Mouse (Mus musculus) erythroblast, embryonic 14.5 days (primary cell): ENCODE results near the gene Dnmt1. TPM values are rescaled to one million over a fixed set of nuclear protein-coding genes. Genes with fewer than 3 reads are reported as not detected.

Experiments used
- H3K27me3 ChIP-seq: 2 replicates; pipeline ENCODE4 v1.6.1; 2012; ENCODE audit warnings: inconsistent platforms; ENCODE audit not compliant: control insufficient read depth
- H3K36me3 ChIP-seq: 2 replicates; pipeline ENCODE4 v1.6.1; 2012; ENCODE audit warnings: mild to moderate bottlenecking, inconsistent platforms; ENCODE audit not compliant: control insufficient read depth
- H3K4me1 ChIP-seq: 2 replicates; pipeline ENCODE4 v1.6.1; 2012; ENCODE audit warnings: inconsistent platforms; ENCODE audit not compliant: control insufficient read depth
- H3K4me3 ChIP-seq: replicated peaks from 2 replicates; pipeline ENCODE3; 2012; ENCODE audit warnings: moderate library complexity, mild to moderate bottlenecking, inconsistent platforms
- H3K9me3 ChIP-seq: 2 replicates; pipeline ENCODE4 v1.6.1; 2012; ENCODE audit warnings: low read length, inconsistent platforms, mixed read lengths; ENCODE audit not compliant: control insufficient read depth
- GATA1 ChIP-seq: IDR thresholded peaks from 2 replicates; pipeline ENCODE4 v1.6.1; 2012; ENCODE audit warnings: low read length, inconsistent platforms, mixed read lengths
- TAL1 ChIP-seq: IDR thresholded peaks from 3 replicates; pipeline ENCODE4 v1.6.1; 2012; ENCODE audit warnings: low read length, inconsistent platforms, mixed read lengths
- polyA plus RNA-seq: library from polyadenylated mRNA; stranded (reverse); fragments of >175 nt; gene quantifications from 2 replicates; pipeline ENCODE4 v1.2.3, GENCODE M21; 2012

Dnmt1 gene
- polyA plus RNA-seq, 1 experiment: 25.3 TPM

DNA sequence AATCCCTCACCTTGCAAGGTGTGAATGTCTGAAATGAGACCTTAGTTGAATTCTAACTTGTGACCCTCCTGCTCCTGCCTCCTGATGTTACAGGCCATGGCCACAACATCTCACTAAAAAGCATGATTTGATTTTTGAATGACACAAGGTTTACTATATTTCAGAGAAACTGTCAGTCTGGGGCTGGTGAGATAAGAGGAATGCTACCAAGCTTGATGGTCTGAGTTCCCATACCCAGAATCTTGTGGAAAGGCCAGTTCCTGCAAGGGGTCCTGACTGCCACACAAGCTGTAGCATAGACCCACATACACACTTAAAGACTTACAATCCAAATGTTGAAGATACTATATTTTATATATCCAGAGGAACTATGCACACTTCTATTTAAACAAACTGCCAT lies 9.3 kb downstream of the Dnmt1 start:
- H3K4me1 ChIP-seq: peaks cover 66% of the 10 kb centered on the region
- TF ChIP-seq GATA1 (no peak), TAL1 (no peak)
- peak overlapping the region; percentile 79 for H3K4me3 ChIP-seq

GRCm38 (mm10) chr9:20946066-20946880 lies 13.4 kb downstream of the Dnmt1 start:
- peaks cover 99% of the 10 kb centered on the region for H3K36me3 ChIP-seq
- H3K4me3 ChIP-seq: no peak overlapping the region
- TF ChIP-seq TAL1 (no peak), GATA1 (no peak)
- peaks cover 63% of the 10 kb centered on the region for H3K4me1 ChIP-seq
- H3K9me3 ChIP-seq: no peaks in the 10 kb centered on the region
- H3K27me3 ChIP-seq: no peaks in the 10 kb centered on the region

More for the DNA sequence above, 9.3 kb downstream of the Dnmt1 start:
- Histone ChIP-seq H3K36me3 (peaks cover 60% of the 10 kb centered on the region), H3K9me3 (no peaks in the 10 kb centered on the region), H3K27me3 (no peaks in the 10 kb centered on the region)

DNA sequence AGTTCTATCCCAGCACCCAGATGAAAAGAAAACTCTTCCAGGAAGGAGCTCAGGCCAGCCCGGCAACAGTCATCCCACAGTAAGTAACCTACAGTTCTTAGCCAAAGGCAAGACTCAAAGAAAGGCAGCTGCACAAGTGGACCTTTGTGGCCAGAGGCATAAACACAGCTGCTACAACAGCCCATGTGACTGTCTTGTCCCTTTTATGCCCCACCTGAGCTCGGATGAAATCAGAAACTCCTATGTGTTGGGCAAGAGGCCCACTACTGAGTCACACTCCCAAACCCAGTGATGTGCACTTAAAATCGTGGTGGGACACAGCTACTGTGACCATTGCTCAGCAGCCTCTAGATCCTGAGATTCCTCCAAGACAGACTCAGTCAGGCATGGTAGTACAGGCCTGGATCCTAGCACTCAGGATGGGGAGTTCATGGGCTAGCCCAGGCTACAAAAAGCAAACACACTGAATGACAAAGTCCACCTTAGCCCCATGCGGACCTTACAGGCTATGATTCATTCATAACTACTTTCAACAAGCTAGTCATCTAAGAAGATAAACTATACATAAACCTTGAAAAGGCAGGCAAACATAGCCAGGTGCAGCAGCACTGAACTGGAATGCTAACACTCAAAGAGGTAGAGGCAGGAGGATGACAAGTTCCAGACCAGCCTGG lies 14.9 kb downstream of the Dnmt1 start:
- Histone ChIP-seq H3K4me1 (peaks cover 49% of the 10 kb centered on the region), H3K9me3 (no peaks in the 10 kb centered on the region), H3K36me3 (peaks cover 100% of the 10 kb centered on the region), H3K27me3 (no peaks in the 10 kb centered on the region), H3K4me3 (no peak overlapping the region)
- no peak for TF ChIP-seq TAL1
- no peak for TF ChIP-seq GATA1

GRCm38 (mm10) chr9:20943911-20944310 lies 15.8 kb downstream of the Dnmt1 start:
- TF ChIP-seq GATA1 (no peak), TAL1 (no peak)
- Histone ChIP-seq H3K9me3 (no peaks in the 10 kb centered on the region), H3K4me3 (no peak overlapping the region), H3K27me3 (no peaks in the 10 kb centered on the region), H3K36me3 (peaks cover 100% of the 10 kb centered on the region), H3K4me1 (peaks cover 41% of the 10 kb centered on the region)

DNA sequence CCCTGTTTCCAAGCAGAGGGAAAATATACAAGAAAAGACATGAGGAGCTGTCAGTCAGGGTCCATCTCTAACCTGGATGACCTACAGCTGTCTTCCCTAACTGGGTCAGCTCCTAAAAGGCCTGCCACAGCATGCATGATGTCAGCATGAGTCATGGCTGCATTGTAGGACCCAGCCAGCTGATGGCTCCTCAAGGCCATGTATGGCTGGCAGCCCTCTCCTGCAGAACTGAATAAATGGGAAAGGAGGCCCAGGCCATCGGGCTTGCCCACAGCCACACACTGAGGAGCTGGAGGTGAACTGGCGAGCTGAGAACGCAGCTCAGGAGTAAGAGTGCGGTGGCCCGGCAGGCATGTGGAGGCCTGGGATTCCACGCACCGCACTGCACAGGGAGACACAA lies 16.3 kb downstream of the Dnmt1 start:
- TF ChIP-seq TAL1 (no peak), GATA1 (no peak)
- Histone ChIP-seq H3K9me3 (no peaks in the 10 kb centered on the region), H3K27me3 (no peaks in the 10 kb centered on the region), H3K36me3 (peaks cover 100% of the 10 kb centered on the region), H3K4me1 (peaks cover 38% of the 10 kb centered on the region), H3K4me3 (no peak overlapping the region)

DNA sequence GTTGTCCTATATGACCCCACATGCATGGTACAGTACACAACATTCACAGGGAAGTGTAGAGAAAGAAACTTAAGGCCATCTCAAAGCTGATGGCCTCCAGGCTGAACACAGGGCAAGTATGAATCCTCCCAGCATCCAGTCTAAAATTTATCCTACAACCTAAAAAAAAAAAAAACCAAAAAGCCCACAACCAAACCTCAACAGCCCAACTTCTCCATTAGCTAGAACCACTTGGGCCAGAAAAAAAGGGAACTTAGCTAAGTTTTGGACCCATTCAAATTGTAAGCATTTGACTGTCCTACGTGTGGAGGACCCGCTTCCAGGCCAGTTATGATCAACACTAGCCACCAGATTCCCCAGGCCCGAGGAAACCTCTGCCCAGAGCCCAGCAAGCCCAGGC lies 36.4 kb downstream of the Dnmt1 start:
- TF ChIP-seq TAL1 (no peak), GATA1 (no peak)
- peaks cover 100% of the 10 kb centered on the region for H3K36me3 ChIP-seq

GRCm38 (mm10) chr9:20916160-20916559 lies 43.5 kb downstream of the Dnmt1 start:
- Histone ChIP-seq H3K4me1 (peaks cover 6% of the 10 kb centered on the region), H3K27me3 (no peaks in the 10 kb centered on the region), H3K4me3 (no peak overlapping the region), H3K9me3 (no peaks in the 10 kb centered on the region), H3K36me3 (peaks cover 100% of the 10 kb centered on the region)
- TF ChIP-seq GATA1 (no peak), TAL1 (no peak)

More for the DNA sequence above, 36.4 kb downstream of the Dnmt1 start:
- H3K4me1 ChIP-seq: no peaks in the 10 kb centered on the region
- H3K4me3 ChIP-seq: no peak overlapping the region
- no peaks in the 10 kb centered on the region for H3K27me3 ChIP-seq
- no peaks in the 10 kb centered on the region for H3K9me3 ChIP-seq

GRCm38 (mm10) chr9:20909948-20910347 lies 49.7 kb downstream of the Dnmt1 start:
- Histone ChIP-seq H3K4me3 (no peak overlapping the region), H3K27me3 (no peaks in the 10 kb centered on the region), H3K4me1 (peaks cover 2% of the 10 kb centered on the region), H3K9me3 (no peaks in the 10 kb centered on the region), H3K36me3 (peaks cover 100% of the 10 kb centered on the region)
- TF ChIP-seq GATA1 (no peak), TAL1 (no peak)

- no peak for TF ChIP-seq GATA1
- no peak for TF ChIP-seq TAL1
- Histone ChIP-seq H3K4me3 (no peak overlapping the region), H3K36me3 (peaks cover 48% of the 10 kb centered on the region), H3K4me1 (peaks cover 39% of the 10 kb centered on the region), H3K9me3 (no peaks in the 10 kb centered on the region), H3K27me3 (no peaks in the 10 kb centered on the region)
Observed at GRCm38 (mm10) chr9:20902174-20902491, 57.6 kb downstream of the Dnmt1 start.
